Mouse (Mus musculus): ENCODE results near the gene Olfr325. TPM values are rescaled to one million over a fixed set of nuclear protein-coding genes. Genes with fewer than 3 reads are reported as not detected.
"Not testable (repeated sequence)": the region's sequence is repeated elsewhere in the genome, so short reads cannot be mapped to it uniquely, and the experiment has no call there.

The Olfr325 gene
- total RNA-seq (2021) = not detected
- long read RNA-seq, experiment 1 = 0 reads
- long read RNA-seq, experiment 2 = 0 reads

GRCm38 (mm10) chr11:58577430-58577829 lies at the start of gene Olfr325:
Gene Olfr325, plus strand, starts transcription at chr11:58577730.
- no peak for DNase-seq

GRCm38 (mm10) chr11:58534736-58535135 lies 42.8 kb upstream of the Olfr325 start, which contains the start of gene Olfr330:
Gene Olfr330, minus strand, starts transcription at chr11:58534836.
- DNase-seq = not testable (repeated sequence)

- no peak for DNase-seq
These were observed 31.2 kb upstream of the Olfr325 start, which contains the start of gene Olfr329-ps for GRCm38 (mm10) chr11:58546322-58546721. Gene Olfr329-ps, minus strand, starts transcription at chr11:58546422.

DNA sequence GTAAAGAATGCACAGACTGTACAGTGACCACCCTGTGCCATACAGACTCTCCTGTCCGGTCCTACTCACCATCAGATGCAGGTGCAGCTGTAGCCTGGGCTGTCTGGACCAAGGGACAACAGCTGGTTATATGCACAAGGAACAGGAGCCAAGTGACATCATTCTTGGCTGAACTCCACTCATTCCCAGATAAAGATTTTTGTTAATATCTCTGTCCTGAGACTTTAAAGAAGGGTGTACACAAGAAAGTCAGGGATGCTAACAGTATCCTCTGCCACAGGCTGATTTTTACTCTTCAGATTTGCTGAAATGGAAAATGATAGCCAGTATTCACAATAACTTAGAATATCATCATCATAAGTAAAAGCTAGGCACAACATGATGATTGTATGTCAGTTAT lies 22.0 kb upstream of the Olfr325 start, which contains the start of gene Olfr328:
Gene Olfr328, minus strand, starts transcription at position 101 of the 400 bp plus-strand sequence.
- peak; percentile 26 for DNase-seq

DNA sequence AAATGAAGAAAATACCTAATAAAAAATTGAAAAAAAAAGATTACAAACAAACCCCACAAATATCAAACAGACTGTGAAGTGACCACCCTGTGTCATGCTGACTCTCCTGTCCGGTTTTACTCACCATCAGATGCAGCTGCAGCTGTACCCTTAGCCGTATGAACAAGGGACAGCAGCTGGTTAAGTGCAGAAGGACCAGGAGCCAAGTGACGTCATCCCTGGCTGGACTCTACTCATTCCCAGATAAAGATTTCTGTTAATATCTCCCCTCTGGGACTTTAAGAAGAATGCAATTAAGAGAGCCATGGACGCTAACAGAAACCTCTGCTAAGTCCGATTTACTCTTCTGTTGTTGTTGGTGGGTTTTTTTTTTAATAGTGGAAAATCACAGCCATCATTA lies 7.1 kb upstream of the Olfr325 start, which contains the start of gene Olfr224:
Gene Olfr224, minus strand, starts transcription at position 149 of the 400 bp plus-strand sequence.
- DNase-seq = peak; percentile 45

DNA sequence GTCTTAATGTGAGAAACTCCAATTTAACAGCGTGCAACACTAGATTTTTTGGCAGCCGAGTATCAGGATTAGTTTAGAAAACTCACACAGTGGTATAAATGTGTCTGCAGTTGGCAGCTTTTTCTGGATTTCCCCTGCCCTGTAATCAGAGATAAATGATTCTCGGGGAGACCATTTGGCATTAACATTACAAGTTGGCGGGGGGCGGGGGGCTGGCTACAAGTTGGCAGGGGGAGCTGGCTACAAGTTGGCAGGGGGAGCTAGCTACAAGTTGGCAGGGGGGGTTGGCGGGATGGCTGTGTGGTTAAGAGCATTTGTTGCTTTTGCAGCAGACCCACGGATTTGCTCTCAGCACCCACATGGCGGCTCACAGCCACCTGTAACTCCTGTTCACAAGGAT lies 1.1 kb downstream of the Olfr325 start:
- DNase-seq = no peak

DNA sequence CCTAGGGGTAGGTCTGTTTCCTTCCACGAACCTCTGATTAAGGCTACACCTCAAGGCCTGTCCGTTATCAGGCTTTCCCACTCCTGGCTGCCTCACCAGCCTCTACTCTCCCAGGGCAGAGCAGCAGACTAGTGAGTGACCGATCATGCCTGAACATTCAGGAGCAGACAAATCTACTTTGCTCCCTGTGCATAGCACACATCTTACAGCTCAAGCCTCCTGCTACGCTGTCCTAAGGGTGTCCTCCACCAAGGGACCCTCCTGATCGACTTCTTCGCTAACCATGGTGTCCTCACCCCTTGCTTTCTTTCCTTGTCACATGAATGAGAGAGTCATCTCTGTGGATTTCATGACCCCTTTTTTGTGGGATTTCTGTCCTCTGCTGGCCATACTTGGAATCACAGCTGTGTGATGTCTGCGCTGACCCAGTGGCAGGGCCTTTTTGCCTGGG lies 10.4 kb downstream of the Olfr325 start:
- peak; percentile 60 for DNase-seq

GRCm38 (mm10) chr11:58588620-58589250 lies 11.2 kb downstream of the Olfr325 start:
- DNase-seq = no peak

DNA sequence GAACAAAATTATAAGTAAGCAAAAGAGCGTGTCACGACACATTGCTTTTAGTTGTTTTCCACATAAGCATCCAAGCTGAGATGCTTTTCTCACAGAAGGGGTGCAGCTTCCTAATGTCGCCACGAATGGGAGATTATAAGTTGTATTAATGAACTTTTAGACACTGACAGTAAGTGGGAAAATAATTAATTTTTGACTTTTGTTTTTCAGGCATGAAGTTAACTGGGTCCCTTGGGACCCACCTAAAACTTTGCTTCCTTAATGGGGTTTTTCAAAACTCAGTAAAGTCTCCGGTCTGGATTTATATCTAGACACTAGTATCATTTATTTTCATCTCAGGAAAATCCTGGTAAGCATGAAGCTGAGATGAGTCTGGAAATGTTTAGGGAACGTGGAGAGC lies 17.3 kb downstream of the Olfr325 start, which contains the start of gene Olfr324:
Gene Olfr324, plus strand, starts transcription at position 301 of the 400 bp plus-strand sequence.
- no peak for DNase-seq

DNA sequence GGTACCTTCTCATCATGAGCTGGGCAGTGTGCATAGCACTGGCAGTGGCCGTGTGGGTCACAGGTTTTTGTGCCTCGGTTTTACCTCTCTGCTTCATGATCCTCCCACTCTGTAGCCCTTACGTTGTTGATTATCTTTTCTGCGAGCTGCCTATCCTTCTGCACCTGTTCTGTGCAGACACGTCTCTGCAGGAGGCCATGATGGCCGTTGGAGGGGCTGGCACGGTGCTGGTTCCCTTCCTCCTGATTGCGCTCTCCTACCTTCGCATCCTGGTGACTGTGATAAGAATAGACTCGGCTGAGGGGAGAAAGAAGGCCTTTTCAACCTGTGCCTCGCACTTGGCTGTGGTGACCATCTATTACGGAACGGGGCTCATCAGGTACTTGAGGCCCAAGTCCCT lies 20.3 kb downstream of the Olfr325 start:
- DNase-seq = no peak

- no peak for DNase-seq
These were observed 24.5 kb downstream of the Olfr325 start for GRCm38 (mm10) chr11:58602062-58602461.

DNA sequence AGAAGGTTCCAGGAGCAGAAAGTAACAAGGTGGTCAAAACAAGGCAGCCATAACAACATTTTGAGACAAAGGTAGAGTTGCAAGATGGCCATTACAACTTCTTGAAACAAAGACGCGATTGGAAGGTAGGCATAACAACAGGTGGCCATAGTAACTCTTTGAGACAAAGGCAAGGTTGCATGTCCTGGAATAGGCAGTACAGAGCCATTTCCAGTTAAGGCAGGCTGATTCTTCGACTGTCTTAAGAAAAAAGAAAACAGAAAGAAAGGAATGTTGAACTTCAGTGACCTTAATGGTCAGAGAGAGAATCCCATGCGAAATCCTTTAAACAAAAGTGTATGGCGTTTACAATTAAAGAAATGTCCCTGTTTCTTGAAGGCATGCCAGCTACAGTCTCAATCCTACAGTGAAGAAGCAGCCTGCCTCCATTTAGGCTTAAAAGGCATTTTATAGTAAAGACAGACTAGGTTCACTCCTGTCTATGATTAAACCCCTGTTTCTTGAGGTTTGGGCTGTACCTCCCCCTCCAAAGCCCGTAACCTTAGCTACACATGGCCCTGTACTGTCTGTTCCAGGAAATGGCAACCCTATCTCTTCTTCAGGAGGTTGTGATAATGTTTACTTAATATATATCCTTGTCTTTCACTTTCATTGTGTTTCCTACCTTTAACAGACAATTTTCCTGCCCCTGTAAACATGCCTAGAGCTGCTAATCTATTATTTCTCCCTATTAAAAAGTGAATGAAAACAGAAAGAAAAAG lies 25.4 kb downstream of the Olfr325 start:
- DNase-seq = no peak

GRCm38 (mm10) chr11:58604688-58605087 lies 27.2 kb downstream of the Olfr325 start:
- no peak for DNase-seq

- no peak for DNase-seq
These were observed 27.7 kb downstream of the Olfr325 start for GRCm38 (mm10) chr11:58605228-58605627.

DNA sequence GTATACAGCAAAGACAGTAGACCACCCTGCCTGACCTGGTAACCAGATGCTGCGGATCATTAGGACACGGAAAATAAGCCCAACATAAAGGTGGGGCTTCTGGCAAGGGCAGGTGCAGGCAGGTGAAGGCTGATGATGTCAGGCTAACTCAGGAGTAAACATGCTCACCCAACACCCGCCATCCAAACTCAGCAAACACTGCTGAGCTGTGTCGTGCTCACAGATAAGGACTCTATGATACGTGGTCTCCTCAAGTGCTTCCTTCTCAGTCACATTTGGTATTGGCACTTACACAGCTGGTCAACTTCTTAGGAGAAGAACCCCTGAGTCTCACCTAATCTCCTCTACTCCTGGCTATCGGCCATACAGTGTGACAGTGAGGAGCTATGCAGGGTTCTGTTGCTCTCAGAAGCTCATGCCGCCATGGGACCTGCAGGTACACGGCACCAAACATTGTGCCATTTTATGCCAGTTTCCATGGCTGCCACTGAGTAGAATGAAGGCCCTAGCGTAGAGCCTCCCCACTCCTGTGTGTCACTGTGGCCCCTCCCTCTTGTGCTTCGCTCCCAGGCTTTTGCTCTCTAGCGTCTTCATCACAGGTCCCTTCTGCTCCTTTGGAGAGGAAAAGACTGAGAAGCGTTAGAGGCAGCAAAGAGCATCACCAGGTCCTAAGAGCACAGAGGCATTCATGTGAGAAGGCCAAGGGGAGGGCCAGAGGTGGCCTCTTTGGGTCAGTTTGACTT lies 28.8 kb downstream of the Olfr325 start:
- DNase-seq = no peak

DNA sequence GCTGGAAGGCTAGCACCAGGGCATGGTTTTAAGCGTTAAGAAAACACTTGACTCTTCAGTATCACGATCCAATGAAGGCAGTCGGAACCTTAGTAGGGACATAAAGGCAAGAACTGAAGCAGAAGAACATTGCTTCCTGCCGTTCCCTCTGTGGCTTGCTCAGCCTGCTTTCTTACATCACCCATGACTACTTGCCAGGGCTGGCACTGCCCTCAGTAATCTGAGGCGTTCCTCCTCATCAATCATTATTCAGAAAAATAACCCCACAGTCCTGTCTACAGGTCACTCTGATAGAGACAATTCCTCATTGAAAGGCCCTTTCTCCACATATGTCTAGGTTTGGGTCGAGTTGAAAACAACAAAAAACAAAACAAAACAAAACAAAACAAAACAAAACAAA lies 29.5 kb downstream of the Olfr325 start:
- no peak for DNase-seq

- DNase-seq = no peak
These were observed 35.8 kb downstream of the Olfr325 start for GRCm38 (mm10) chr11:58613359-58613758.

DNA sequence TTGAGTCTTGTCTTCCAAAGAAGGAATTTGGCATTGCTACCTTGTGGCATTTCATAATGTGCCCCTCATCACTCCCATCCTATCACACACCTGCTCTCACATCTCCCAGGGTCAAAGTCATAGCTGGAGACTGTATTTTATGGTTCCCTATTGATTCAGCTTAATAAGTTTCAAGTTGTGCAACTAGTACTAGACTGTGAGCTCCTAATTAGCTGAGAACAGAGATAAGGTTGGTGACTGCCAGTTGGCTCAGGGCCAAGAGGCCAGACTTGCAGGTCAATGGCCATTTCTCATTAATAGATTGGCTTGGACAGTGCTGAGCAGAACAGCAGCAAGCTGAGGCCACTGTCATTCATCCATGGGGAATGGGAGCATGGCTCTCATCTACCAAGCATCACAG lies 37.0 kb downstream of the Olfr325 start:
- no peak for DNase-seq

- no peak for DNase-seq
These were observed 38.4 kb downstream of the Olfr325 start, which contains the start of gene 2210407C18Rik for GRCm38 (mm10) chr11:58615975-58616374. Gene 2210407C18Rik, minus strand, starts transcription at chr11:58616075.

GRCm38 (mm10) chr11:58618369-58618768 lies 40.8 kb downstream of the Olfr325 start:
- DNase-seq = no peak

- no peak for DNase-seq
These were observed 41.3 kb downstream of the Olfr325 start for GRCm38 (mm10) chr11:58618793-58619192.

DNA sequence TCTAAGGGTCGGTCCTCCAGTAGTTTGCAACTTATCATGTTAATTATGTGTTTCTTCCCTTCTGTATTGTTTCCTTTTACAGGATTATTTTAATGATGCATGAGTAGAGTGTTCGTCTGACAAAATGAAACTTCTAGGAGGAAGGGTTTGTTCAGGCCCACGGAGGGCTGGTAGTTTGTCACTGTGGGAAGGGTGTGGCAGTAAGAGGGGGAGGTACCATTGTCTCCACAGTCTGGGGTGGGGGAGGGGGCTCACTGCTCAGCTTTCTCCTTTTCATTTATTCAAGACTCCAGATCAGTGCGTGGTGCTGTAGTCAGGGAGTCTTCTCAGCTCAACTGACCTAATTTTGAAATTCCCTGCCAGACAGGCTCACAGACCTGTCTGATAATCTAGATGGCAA lies 48.6 kb downstream of the Olfr325 start:
- DNase-seq = no peak
